Mouse (Mus musculus) limb, embryonic 13.5 days (tissue): Measurements from ENCODE around the gene Stat5b. TPM values are rescaled to one million over a fixed set of nuclear protein-coding genes. Genes with fewer than 3 reads are reported as not detected.

Source experiments
- ATAC-seq: fragments of 200-750 bp; cut with Nextera tagmentation; 2 replicates; pipeline ENCODE4 v1.8.0; 2017; ENCODE audit warnings: low read depth, moderate number of reproducible peaks, moderate TSS enrichment; ENCODE audit not compliant: low FRiP score
- H3K27ac ChIP-seq: fragments of 300-500 bp; sonication (generic); 2 replicates; pipeline ENCODE4 v1.5.1; 2015; ENCODE audit warnings: inconsistent platforms, mild to moderate bottlenecking, moderate library complexity
- H3K27me3 ChIP-seq: fragments of 300-500 bp; sonication (generic); 2 replicates; pipeline ENCODE4 v1.6.1; 2015; ENCODE audit warnings: mild to moderate bottlenecking, inconsistent platforms
- H3K36me3 ChIP-seq: fragments of 300-500 bp; sonication (generic); 2 replicates; pipeline ENCODE4 v1.6.1; 2015; ENCODE audit warnings: inconsistent platforms, mild to moderate bottlenecking, moderate library complexity
- H3K4me1 ChIP-seq: fragments of 300-500 bp; sonication (generic); 2 replicates; pipeline ENCODE4 v1.6.1; 2015; ENCODE audit warnings: inconsistent platforms
- H3K4me2 ChIP-seq: fragments of 300-500 bp; sonication (generic); replicated peaks from 2 replicates; pipeline ENCODE4 v1.6.1; 2015; ENCODE audit warnings: inconsistent platforms, mild to moderate bottlenecking, moderate library complexity
- H3K4me3 ChIP-seq: fragments of 300-500 bp; sonication (generic); 2 replicates; pipeline ENCODE4 v1.5.1; 2015; ENCODE audit warnings: moderate library complexity, mild to moderate bottlenecking, inconsistent platforms
- H3K9ac ChIP-seq: fragments of 300-500 bp; sonication (generic); 2 replicates; pipeline ENCODE4 v1.6.1; 2015; ENCODE audit warnings: mild to moderate bottlenecking, inconsistent platforms
- H3K9me3 ChIP-seq: fragments of 300-500 bp; sonication (generic); 2 replicates; pipeline ENCODE4 v1.6.1; 2016; ENCODE audit warnings: inconsistent platforms
- WGBS: fragments of 180-500 bp; shearing (Covaris S2); methylation state at CpG from one replicate; pipeline ENCODE4 v1.1.7; 2015; 5-methylcytosine and 5-hydroxymethylcytosine counted together
- polyA plus RNA-seq: library from polyadenylated mRNA; unstranded; fragments of >200 nt; fragmentation: Nextera tagmentation; extraction: Ambion mirVana; gene quantifications from 2 replicates; pipeline ENCODE4 v1.2.1, GENCODE M21; 2015

The Stat5b gene
- polyA plus RNA-seq, 1 experiment from 2014 or later = 19.8 TPM

DNA sequence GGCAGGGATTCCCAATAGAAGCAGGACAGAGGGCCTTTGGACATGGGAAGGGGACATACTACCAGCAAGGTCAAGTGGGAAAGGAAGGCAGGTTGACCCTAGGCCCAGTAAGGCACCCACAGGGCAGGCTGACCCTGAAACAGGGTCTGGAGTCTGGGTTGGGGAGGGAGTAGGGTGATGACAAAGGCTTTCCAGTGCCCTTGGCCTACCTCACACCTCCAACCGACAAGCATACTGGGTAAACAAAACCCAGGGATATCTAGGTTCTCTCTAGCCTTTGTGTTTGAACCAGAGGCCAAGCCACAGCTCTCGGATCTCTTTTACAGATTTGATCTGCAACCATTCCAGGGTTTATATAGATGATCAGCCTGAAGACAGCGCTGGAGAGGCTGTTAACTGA lies 37.2 kb upstream of the Stat5b start:
- 78% methylated on average over 3 of the region's 3 CpGs for WGBS
- no peak for ATAC-seq
- H3K9ac ChIP-seq = no peak overlapping the region
- no peak overlapping the region for H3K27ac ChIP-seq
- no peak overlapping the region for H3K4me3 ChIP-seq
- H3K4me2 ChIP-seq = no peak overlapping the region
- no peaks in the 10 kb centered on the region for H3K4me1 ChIP-seq
- H3K9me3 ChIP-seq = no peaks in the 10 kb centered on the region
- H3K36me3 ChIP-seq = peaks cover 67% of the 10 kb centered on the region
- H3K27me3 ChIP-seq = no peaks in the 10 kb centered on the region

GRCm38 (mm10) chr11:100887236-100887635 lies 36.7 kb upstream of the Stat5b start:
- H3K4me3 ChIP-seq = no peak overlapping the region
- H3K27me3 ChIP-seq = no peaks in the 10 kb centered on the region
- peaks cover 63% of the 10 kb centered on the region for H3K36me3 ChIP-seq
- no peak overlapping the region for H3K9ac ChIP-seq
- ATAC-seq = no peak
- H3K4me1 ChIP-seq = no peaks in the 10 kb centered on the region
- H3K4me2 ChIP-seq = no peak overlapping the region
- no peak overlapping the region for H3K27ac ChIP-seq
- no peaks in the 10 kb centered on the region for H3K9me3 ChIP-seq
- WGBS = 80% methylated on average over 4 of the region's 4 CpGs

GRCm38 (mm10) chr11:100886188-100886740 lies 35.7 kb upstream of the Stat5b start:
- Histone ChIP-seq H3K4me1 (no peaks in the 10 kb centered on the region), H3K36me3 (peaks cover 58% of the 10 kb centered on the region)
- no peak for ATAC-seq

DNA sequence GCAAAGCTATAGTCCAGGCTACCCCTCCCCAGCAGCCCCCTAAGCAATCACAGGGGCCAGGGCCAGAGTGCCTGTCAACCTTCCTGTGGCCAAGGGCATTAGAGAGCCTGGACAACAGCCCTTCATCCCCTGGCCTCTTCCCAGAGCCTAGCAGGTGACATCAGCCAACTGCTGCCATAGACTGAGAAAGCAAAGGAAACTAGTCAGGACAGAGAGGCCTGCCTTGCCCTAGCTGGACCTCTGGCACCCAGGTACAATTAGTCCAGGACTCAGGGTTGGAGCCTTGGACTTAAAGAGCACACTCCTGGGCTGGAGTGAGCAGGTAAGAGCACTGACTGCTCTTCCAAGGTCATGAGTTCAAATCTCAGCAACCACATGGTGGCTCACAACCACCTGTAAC lies 34.9 kb upstream of the Stat5b start:
- H3K9ac ChIP-seq = no peak overlapping the region
- no peaks in the 10 kb centered on the region for H3K4me1 ChIP-seq
- ATAC-seq = no peak
- no peaks in the 10 kb centered on the region for H3K9me3 ChIP-seq
- H3K27ac ChIP-seq = no peak overlapping the region
- peaks cover 51% of the 10 kb centered on the region for H3K36me3 ChIP-seq
- H3K4me2 ChIP-seq = no peak overlapping the region
- no peaks in the 10 kb centered on the region for H3K27me3 ChIP-seq
- no peak overlapping the region for H3K4me3 ChIP-seq

More at GRCm38 (mm10) chr11:100886188-100886740, 35.7 kb upstream of the Stat5b start:
- no peak overlapping the region for H3K4me2 ChIP-seq
- no peak overlapping the region for H3K9ac ChIP-seq
- no peaks in the 10 kb centered on the region for H3K9me3 ChIP-seq
- no peak overlapping the region for H3K4me3 ChIP-seq
- 49% methylated on average over 8 of the region's 8 CpGs for WGBS
- H3K27me3 ChIP-seq = no peaks in the 10 kb centered on the region
- no peak overlapping the region for H3K27ac ChIP-seq

- no peaks in the 10 kb centered on the region for H3K4me1 ChIP-seq
- no peak overlapping the region for H3K4me3 ChIP-seq
- no peak overlapping the region for H3K27ac ChIP-seq
- no peaks in the 10 kb centered on the region for H3K27me3 ChIP-seq
- H3K9me3 ChIP-seq = no peaks in the 10 kb centered on the region
- H3K9ac ChIP-seq = no peak overlapping the region
- no peak overlapping the region for H3K4me2 ChIP-seq
- no peak for ATAC-seq
- H3K36me3 ChIP-seq = peaks cover 33% of the 10 kb centered on the region
- 86% methylated on average over 10 of the region's 10 CpGs for WGBS
Measured at GRCm38 (mm10) chr11:100883640-100884039, 33.1 kb upstream of the Stat5b start.

GRCm38 (mm10) chr11:100879321-100880078 lies 29.0 kb upstream of the Stat5b start:
- H3K36me3 ChIP-seq = no peaks in the 10 kb centered on the region
- no peak for ATAC-seq
- H3K4me2 ChIP-seq = no peak overlapping the region
- no peak overlapping the region for H3K27ac ChIP-seq
- H3K9me3 ChIP-seq = no peaks in the 10 kb centered on the region
- no peak overlapping the region for H3K4me3 ChIP-seq
- H3K9ac ChIP-seq = no peak overlapping the region
- no peaks in the 10 kb centered on the region for H3K27me3 ChIP-seq
- WGBS = 87% methylated on average over 15 of the region's 15 CpGs
- no peaks in the 10 kb centered on the region for H3K4me1 ChIP-seq

DNA sequence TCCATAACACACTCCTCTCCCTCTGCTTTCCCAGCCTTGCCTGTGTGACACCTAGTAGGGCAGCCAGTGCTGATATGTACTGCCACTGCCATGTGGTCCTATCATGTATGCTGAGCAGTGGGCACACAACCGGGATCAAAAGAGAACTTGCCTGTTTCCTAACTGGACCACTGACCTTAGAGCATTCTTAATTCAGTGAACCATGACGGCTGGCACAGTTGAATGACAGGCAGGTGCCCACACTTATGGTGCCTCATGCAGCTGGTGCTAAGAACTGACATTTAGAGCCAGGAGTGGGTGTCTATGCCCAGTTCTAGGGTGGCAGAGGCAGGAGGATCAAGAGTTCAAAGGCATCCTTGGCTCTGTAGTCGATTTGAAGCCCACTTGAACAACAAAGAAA lies 25.2 kb upstream of the Stat5b start:
- ATAC-seq = no peak
- Histone ChIP-seq H3K4me1 (no peaks in the 10 kb centered on the region), H3K36me3 (no peaks in the 10 kb centered on the region), H3K9ac (no peak overlapping the region), H3K4me3 (no peak overlapping the region), H3K4me2 (no peak overlapping the region), H3K9me3 (no peaks in the 10 kb centered on the region), H3K27ac (no peak overlapping the region), H3K27me3 (no peaks in the 10 kb centered on the region)
- WGBS = 77% methylated on average over 3 of the region's 3 CpGs

GRCm38 (mm10) chr11:100870968-100871350 lies 20.4 kb upstream of the Stat5b start:
- 63% methylated on average over 8 of the region's 8 CpGs for WGBS
- Histone ChIP-seq H3K4me3 (no peak overlapping the region), H3K36me3 (no peaks in the 10 kb centered on the region), H3K4me1 (no peaks in the 10 kb centered on the region), H3K4me2 (no peak overlapping the region), H3K9me3 (no peaks in the 10 kb centered on the region), H3K27me3 (no peaks in the 10 kb centered on the region), H3K9ac (no peak overlapping the region), H3K27ac (no peak overlapping the region)
- ATAC-seq = no peak

GRCm38 (mm10) chr11:100870256-100870967 lies 19.9 kb upstream of the Stat5b start:
- Histone ChIP-seq H3K9ac (no peak overlapping the region), H3K27ac (no peak overlapping the region), H3K27me3 (no peaks in the 10 kb centered on the region), H3K4me1 (no peaks in the 10 kb centered on the region), H3K9me3 (no peaks in the 10 kb centered on the region), H3K4me3 (no peak overlapping the region), H3K4me2 (no peak overlapping the region), H3K36me3 (no peaks in the 10 kb centered on the region)
- 82% methylated on average over 10 of the region's 10 CpGs for WGBS
- no peak for ATAC-seq

DNA sequence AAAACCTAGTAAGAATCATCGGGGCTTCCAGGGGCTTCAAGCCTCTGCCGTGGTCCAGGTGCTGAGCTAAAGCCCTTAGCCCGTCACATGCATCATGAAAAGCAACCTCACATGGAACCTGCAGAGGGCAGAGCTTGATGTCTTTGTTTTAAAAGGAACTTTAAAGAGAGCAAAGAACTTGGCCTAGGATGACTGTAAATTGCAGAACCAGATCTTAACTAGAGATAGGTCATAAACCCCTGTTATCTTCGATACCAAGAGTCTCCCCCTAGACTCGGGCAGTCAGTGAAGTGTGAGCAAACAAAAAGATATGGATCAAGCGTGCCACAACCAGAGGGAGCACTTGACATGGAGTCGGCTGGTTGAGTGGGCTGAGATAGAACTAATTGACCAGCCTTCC lies 15.1 kb upstream of the Stat5b start:
- Histone ChIP-seq H3K36me3 (no peaks in the 10 kb centered on the region), H3K4me1 (peaks cover 14% of the 10 kb centered on the region), H3K27ac (no peak overlapping the region), H3K4me3 (no peak overlapping the region), H3K27me3 (peaks cover 28% of the 10 kb centered on the region), H3K4me2 (no peak overlapping the region), H3K9me3 (no peaks in the 10 kb centered on the region), H3K9ac (no peak overlapping the region)
- 80% methylated on average over 7 of the region's 7 CpGs for WGBS
- no peak for ATAC-seq

GRCm38 (mm10) chr11:100863141-100863540 lies 12.6 kb upstream of the Stat5b start:
- Histone ChIP-seq H3K4me2 (no peak overlapping the region), H3K4me3 (no peak overlapping the region), H3K9ac (no peak overlapping the region), H3K4me1 (peaks cover 24% of the 10 kb centered on the region), H3K9me3 (no peaks in the 10 kb centered on the region), H3K27me3 (peaks cover 45% of the 10 kb centered on the region), H3K27ac (no peak overlapping the region), H3K36me3 (no peaks in the 10 kb centered on the region)
- ATAC-seq = no peak
- 90% methylated on average over 10 of the region's 10 CpGs for WGBS

- Histone ChIP-seq H3K9me3 (no peaks in the 10 kb centered on the region), H3K27me3 (peaks cover 57% of the 10 kb centered on the region), H3K36me3 (no peaks in the 10 kb centered on the region), H3K27ac (no peak overlapping the region), H3K4me2 (no peak overlapping the region), H3K4me1 (peaks cover 24% of the 10 kb centered on the region), H3K9ac (no peak overlapping the region), H3K4me3 (no peak overlapping the region)
- 25% methylated on average over 3 of the region's 3 CpGs for WGBS
- no peak for ATAC-seq
Measured at GRCm38 (mm10) chr11:100861836-100862235, 11.3 kb upstream of the Stat5b start.
